Mouse (Mus musculus) lung, adult 2 months (tissue): ENCODE measurements at regions not wholly inside any gene's neighbourhood (a gene's known extent, or its start where the extent isn't known, plus 50 kb on each side); places are given as distances from the start of the nearest gene placed in this dataset.
"Not testable (repeated sequence)": the region's sequence is repeated elsewhere in the genome, so short reads cannot be mapped to it uniquely, and the experiment has no call there.

Experiments used
- DNase-seq: peaks from one replicate; pipeline ENCODE4 v3.0.0; 2022
- H3K4me1 ChIP-seq: fragments of 200-500 bp; 2 replicates; pipeline ENCODE4 v1.6.1; 2011; ENCODE audit warnings: low read length; ENCODE audit not compliant: control insufficient read depth, insufficient read depth
- H3K4me3 ChIP-seq: fragments of 200-500 bp; replicated peaks from 2 replicates; pipeline ENCODE3; 2011; ENCODE audit warnings: low read depth, mild to moderate bottlenecking, control low read depth, low read length; ENCODE audit errors: extremely low read depth
- POLR2A ChIP-seq: fragments of 200-500 bp; IDR thresholded peaks from 2 replicates; pipeline ENCODE4 v1.6.1; 2011; ENCODE audit warnings: low read depth, mild to moderate bottlenecking, control low read depth, low read length, borderline replicate concordance; ENCODE audit errors: extremely low read depth
- WGBS: fragments of 180-500 bp; shearing (Covaris S2); methylation state at CpG from one replicate; pipeline ENCODE4 v1.1.7; 2018; 5-methylcytosine and 5-hydroxymethylcytosine counted together

- H3K4me3 ChIP-seq: peak overlapping the region; percentile 92
- 2% methylated on average over 27 of the region's 27 CpGs for WGBS
- H3K4me1 ChIP-seq: not testable (repeated sequence)
- DNase-seq: peak; percentile 75
- peak; percentile 48; the same call in 1 of the 2 replicates for TF ChIP-seq POLR2A
Measured at GRCm38 (mm10) chr13:74563483-74564330, 69.9 kb upstream of the Zfp825 start.

- not testable (repeated sequence) for H3K4me1 ChIP-seq, DNase-seq
- WGBS: 9% methylated on average over 2 of the region's 2 CpGs
- H3K4me3 ChIP-seq: peak overlapping the region; percentile 56
Measured at GRCm38 (mm10) chr13:74564331-74564727, 70.5 kb upstream of the Zfp825 start.

- not testable (repeated sequence) for H3K4me1 ChIP-seq, H3K4me3 ChIP-seq
- WGBS: 58% methylated on average over 4 of the region's 4 CpGs
- peak; percentile 7 for DNase-seq
Measured at GRCm38 (mm10) chr13:74569967-74570366, 69.4 kb upstream of the Erap1 start.
